Mouse (Mus musculus): Measurements from ENCODE around the gene Ybey. TPM values are rescaled to one million over a fixed set of nuclear protein-coding genes. Genes with fewer than 3 reads are reported as not detected.

The Ybey gene
- polyA plus RNA-seq, 1 experiment = 2.1 TPM

- H3K27ac ChIP-seq (ENCODE audit: insufficient read depth, low read depth, low read length) = no peak overlapping the region
- peaks cover 60% of the 10 kb centered on the region for H3K36me3 ChIP-seq (ENCODE audit: control insufficient read depth, insufficient read depth, low read length)
- TF ChIP-seq CTCF (IDR thresholded peaks at IDR 0.05; ENCODE audit: extremely low read depth, insufficient read length, insufficient replicate concordance, low read depth, low read length) (no peak), POLR2A (IDR thresholded peaks at IDR 0.05; ENCODE audit: low read depth, low read length) (no peak)
- no peaks in the 10 kb centered on the region for H3K4me1 ChIP-seq (ENCODE audit: control insufficient read depth, insufficient read depth, insufficient read length, low read length)
- H3K27me3 ChIP-seq (ENCODE audit: control insufficient read depth, insufficient read depth, low read length) = no peaks in the 10 kb centered on the region
- 91% methylated on average over 6 of the region's 6 CpGs for WGBS
- no peak overlapping the region for H3K4me3 ChIP-seq (ENCODE audit: low read depth, low read length)
Observed at GRCm38 (mm10) chr10:76495501-76495900, 26.6 kb upstream of the Ybey start.

- WGBS = 86% methylated on average over 1 of the region's 1 CpGs
- H3K4me3 ChIP-seq (ENCODE audit: low read depth, low read length) = no peak overlapping the region
- no peak overlapping the region for H3K27ac ChIP-seq (ENCODE audit: insufficient read depth, low read depth, low read length)
- no peak for TF ChIP-seq CTCF (IDR thresholded peaks at IDR 0.05; ENCODE audit: extremely low read depth, insufficient read length, insufficient replicate concordance, low read depth, low read length)
- no peak for TF ChIP-seq POLR2A (IDR thresholded peaks at IDR 0.05; ENCODE audit: low read depth, low read length)
- peaks cover 59% of the 10 kb centered on the region for H3K36me3 ChIP-seq (ENCODE audit: control insufficient read depth, insufficient read depth, low read length)
- no peaks in the 10 kb centered on the region for H3K4me1 ChIP-seq (ENCODE audit: control insufficient read depth, insufficient read depth, insufficient read length, low read length)
- H3K27me3 ChIP-seq (ENCODE audit: control insufficient read depth, insufficient read depth, low read length) = no peaks in the 10 kb centered on the region
Observed at GRCm38 (mm10) chr10:76493527-76493926, 24.6 kb upstream of the Ybey start.

DNA sequence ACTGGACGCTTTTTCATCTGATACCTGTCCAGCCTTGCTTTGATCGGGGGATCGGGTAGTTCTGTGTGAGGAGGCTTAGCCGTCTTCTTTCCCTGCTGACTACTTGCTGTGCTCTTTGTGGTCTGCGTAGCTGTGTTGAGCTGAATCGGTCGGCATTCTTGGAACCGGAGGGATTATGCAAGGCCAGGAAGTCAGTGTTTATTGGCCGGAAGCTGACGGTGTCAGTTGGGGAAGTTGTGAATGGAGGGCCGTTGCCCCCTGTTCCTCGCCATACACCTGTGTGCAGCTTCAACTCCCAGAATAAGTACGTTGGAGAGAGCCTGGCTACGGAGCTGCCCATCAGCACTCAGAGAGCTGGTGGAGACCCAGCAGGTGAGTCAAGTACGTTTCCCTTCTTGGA is 20.3 kb upstream of the Ybey start:
- Histone ChIP-seq H3K27me3 (ENCODE audit: control insufficient read depth, insufficient read depth, low read length) (no peaks in the 10 kb centered on the region), H3K4me1 (ENCODE audit: control insufficient read depth, insufficient read depth, insufficient read length, low read length) (no peaks in the 10 kb centered on the region), H3K36me3 (ENCODE audit: control insufficient read depth, insufficient read depth, low read length) (peaks cover 61% of the 10 kb centered on the region), H3K4me3 (ENCODE audit: low read depth, low read length) (no peak overlapping the region), H3K27ac (ENCODE audit: insufficient read depth, low read depth, low read length) (no peak overlapping the region)
- WGBS = 83% methylated on average over 15 of the region's 15 CpGs
- TF ChIP-seq CTCF (IDR thresholded peaks at IDR 0.05; ENCODE audit: extremely low read depth, insufficient read length, insufficient replicate concordance, low read depth, low read length) = no peak
- no peak for TF ChIP-seq POLR2A (IDR thresholded peaks at IDR 0.05; ENCODE audit: low read depth, low read length)

DNA sequence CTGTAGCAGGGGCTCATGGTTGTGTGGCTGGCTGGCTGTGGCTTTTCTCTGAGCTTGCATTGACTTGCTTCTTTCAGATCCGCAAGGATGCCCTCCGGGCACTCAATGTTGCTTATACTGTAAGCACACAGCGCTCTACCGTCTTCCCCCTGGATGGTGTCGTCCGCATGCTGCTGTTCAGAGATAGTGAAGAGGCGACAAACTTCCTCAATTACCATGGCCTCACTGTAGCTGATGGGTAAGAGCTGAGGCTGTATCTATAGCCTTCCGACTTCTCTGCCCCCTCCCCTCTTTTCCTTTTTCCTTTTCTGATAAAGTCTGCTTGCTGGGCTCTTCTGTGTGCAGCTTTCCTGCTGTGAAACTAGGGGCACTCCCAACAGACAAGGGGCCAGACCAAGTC is 19.4 kb upstream of the Ybey start:
- no peak for TF ChIP-seq POLR2A (IDR thresholded peaks at IDR 0.05; ENCODE audit: low read depth, low read length)
- TF ChIP-seq CTCF (IDR thresholded peaks at IDR 0.05; ENCODE audit: extremely low read depth, insufficient read length, insufficient replicate concordance, low read depth, low read length) = no peak
- Histone ChIP-seq H3K4me3 (ENCODE audit: low read depth, low read length) (no peak overlapping the region), H3K27ac (ENCODE audit: insufficient read depth, low read depth, low read length) (no peak overlapping the region), H3K27me3 (ENCODE audit: control insufficient read depth, insufficient read depth, low read length) (no peaks in the 10 kb centered on the region), H3K36me3 (ENCODE audit: control insufficient read depth, insufficient read depth, low read length) (peaks cover 63% of the 10 kb centered on the region), H3K4me1 (ENCODE audit: control insufficient read depth, insufficient read depth, insufficient read length, low read length) (no peaks in the 10 kb centered on the region)
- WGBS = 95% methylated on average over 8 of the region's 8 CpGs

DNA sequence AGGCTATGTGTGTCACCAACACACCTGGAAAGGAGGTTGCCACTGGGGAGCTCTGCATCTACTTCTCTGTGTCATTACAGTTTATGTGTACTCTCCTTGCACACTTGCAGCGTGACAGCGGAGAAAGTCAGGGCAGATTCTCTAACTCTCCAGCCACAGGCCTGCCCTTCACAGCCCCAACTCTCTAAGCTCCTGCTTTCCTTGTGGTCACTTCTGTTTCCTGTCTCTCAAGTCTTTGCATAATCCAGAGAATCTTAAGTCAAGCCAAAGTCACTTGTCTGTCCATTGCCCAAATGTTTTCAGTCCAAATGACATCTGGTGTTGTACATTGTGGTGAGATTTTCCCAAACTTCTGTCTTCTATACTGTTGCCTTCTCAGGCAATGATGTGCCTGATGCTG is 17.4 kb upstream of the Ybey start:
- WGBS = 90% methylated on average over 2 of the region's 2 CpGs
- no peaks in the 10 kb centered on the region for H3K27me3 ChIP-seq (ENCODE audit: control insufficient read depth, insufficient read depth, low read length)
- TF ChIP-seq CTCF (IDR thresholded peaks at IDR 0.05; ENCODE audit: extremely low read depth, insufficient read length, insufficient replicate concordance, low read depth, low read length) (no peak), POLR2A (IDR thresholded peaks at IDR 0.05; ENCODE audit: low read depth, low read length) (no peak)
- no peak overlapping the region for H3K4me3 ChIP-seq (ENCODE audit: low read depth, low read length)
- no peaks in the 10 kb centered on the region for H3K4me1 ChIP-seq (ENCODE audit: control insufficient read depth, insufficient read depth, insufficient read length, low read length)
- H3K36me3 ChIP-seq (ENCODE audit: control insufficient read depth, insufficient read depth, low read length) = peaks cover 69% of the 10 kb centered on the region
- H3K27ac ChIP-seq (ENCODE audit: insufficient read depth, low read depth, low read length) = no peak overlapping the region

DNA sequence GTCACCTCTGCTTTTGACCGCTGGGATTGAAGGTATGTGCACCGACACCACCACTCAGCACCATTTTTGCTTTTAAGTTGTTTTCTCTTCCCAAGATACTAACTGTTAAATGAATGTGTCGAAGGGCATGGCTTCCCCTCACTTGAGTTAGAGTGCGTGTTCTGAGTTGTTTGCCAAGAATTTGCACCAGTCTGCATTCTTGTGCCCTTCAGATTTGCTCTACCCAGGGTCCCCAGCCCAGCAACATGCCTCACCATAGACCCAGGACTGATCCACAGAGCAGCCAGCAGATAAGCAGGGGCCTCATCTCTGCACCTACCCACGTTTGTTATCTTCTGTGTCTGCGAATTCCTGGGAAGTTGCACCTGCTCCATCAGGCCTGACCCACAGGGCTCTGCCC is 12.6 kb upstream of the Ybey start:
- H3K4me3 ChIP-seq (ENCODE audit: low read depth, low read length) = no peak overlapping the region
- H3K27me3 ChIP-seq (ENCODE audit: control insufficient read depth, insufficient read depth, low read length) = no peaks in the 10 kb centered on the region
- TF ChIP-seq CTCF (IDR thresholded peaks at IDR 0.05; ENCODE audit: extremely low read depth, insufficient read length, insufficient replicate concordance, low read depth, low read length) (no peak), POLR2A (IDR thresholded peaks at IDR 0.05; ENCODE audit: low read depth, low read length) (no peak)
- H3K36me3 ChIP-seq (ENCODE audit: control insufficient read depth, insufficient read depth, low read length) = peaks cover 73% of the 10 kb centered on the region
- H3K27ac ChIP-seq (ENCODE audit: insufficient read depth, low read depth, low read length) = no peak overlapping the region
- no peaks in the 10 kb centered on the region for H3K4me1 ChIP-seq (ENCODE audit: control insufficient read depth, insufficient read depth, insufficient read length, low read length)
- 86% methylated on average over 6 of the region's 6 CpGs for WGBS

DNA sequence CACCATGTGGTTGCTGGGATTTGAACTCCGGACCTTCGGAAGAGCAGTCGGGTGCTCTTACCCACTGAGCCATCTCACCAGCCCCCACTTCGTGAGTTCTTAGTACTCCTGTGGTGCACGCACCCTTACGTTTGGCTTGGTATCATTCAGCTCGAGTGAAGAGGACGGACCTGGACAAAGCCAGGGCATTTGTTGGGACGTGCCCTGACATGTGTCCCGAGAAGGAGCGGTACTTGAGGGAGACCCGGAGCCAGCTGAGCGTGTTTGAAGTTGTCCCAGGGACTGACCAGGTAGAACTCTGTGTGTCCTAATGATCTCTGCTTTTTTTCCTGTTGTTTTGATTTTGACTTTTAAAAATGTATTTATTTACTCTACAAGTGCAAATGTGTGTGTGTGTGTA is 11.9 kb upstream of the Ybey start:
- H3K27me3 ChIP-seq (ENCODE audit: control insufficient read depth, insufficient read depth, low read length) = no peaks in the 10 kb centered on the region
- peaks cover 75% of the 10 kb centered on the region for H3K36me3 ChIP-seq (ENCODE audit: control insufficient read depth, insufficient read depth, low read length)
- no peak overlapping the region for H3K27ac ChIP-seq (ENCODE audit: insufficient read depth, low read depth, low read length)
- TF ChIP-seq CTCF (IDR thresholded peaks at IDR 0.05; ENCODE audit: extremely low read depth, insufficient read length, insufficient replicate concordance, low read depth, low read length) = no peak
- no peaks in the 10 kb centered on the region for H3K4me1 ChIP-seq (ENCODE audit: control insufficient read depth, insufficient read depth, insufficient read length, low read length)
- H3K4me3 ChIP-seq (ENCODE audit: low read depth, low read length) = no peak overlapping the region
- WGBS = 95% methylated on average over 13 of the region's 13 CpGs

DNA sequence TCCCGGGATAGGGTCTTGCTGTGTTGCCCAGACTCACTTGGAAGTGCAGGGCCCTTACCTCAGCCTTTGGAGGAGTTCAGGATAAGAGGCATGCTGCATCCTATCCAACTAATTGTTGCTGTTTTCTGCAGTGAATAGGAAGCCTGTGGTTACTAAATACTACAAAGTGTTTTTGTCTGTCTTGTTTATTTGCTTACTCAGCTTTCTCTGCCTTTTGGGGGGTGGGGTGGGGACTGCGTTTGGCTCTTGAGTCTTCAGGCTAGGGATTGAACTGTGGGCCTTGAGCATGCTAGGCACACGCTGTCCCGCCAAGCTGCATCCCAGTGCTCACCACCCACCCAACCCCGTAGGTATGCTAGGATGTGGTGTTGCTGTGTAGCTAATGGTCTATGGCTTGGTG is 4.8 kb upstream of the Ybey start:
- H3K4me1 ChIP-seq (ENCODE audit: control insufficient read depth, insufficient read depth, insufficient read length, low read length) = no peaks in the 10 kb centered on the region
- TF ChIP-seq CTCF (IDR thresholded peaks at IDR 0.05; ENCODE audit: extremely low read depth, insufficient read length, insufficient replicate concordance, low read depth, low read length) = no peak
- no peak for TF ChIP-seq POLR2A (IDR thresholded peaks at IDR 0.05; ENCODE audit: low read depth, low read length)
- no peaks in the 10 kb centered on the region for H3K27me3 ChIP-seq (ENCODE audit: control insufficient read depth, insufficient read depth, low read length)
- H3K36me3 ChIP-seq (ENCODE audit: control insufficient read depth, insufficient read depth, low read length) = peaks cover 55% of the 10 kb centered on the region
- no peak overlapping the region for H3K4me3 ChIP-seq (ENCODE audit: low read depth, low read length)
- WGBS = 87% methylated on average over 5 of the region's 5 CpGs
- H3K27ac ChIP-seq (ENCODE audit: insufficient read depth, low read depth, low read length) = no peak overlapping the region

All from small intestine, adult 2 months (tissue).